Mouse (Mus musculus) hindlimb bud, embryonic 11.5 days (tissue): ENCODE results near the gene Tpi1.

Experiments used
- DNase-seq: peaks from one replicate; pipeline ENCODE4 v3.0.0-alpha.2; 2012; ENCODE audit warnings: low read depth, low spot score; ENCODE audit errors: extremely low spot score

The Tpi1 gene

DNA sequence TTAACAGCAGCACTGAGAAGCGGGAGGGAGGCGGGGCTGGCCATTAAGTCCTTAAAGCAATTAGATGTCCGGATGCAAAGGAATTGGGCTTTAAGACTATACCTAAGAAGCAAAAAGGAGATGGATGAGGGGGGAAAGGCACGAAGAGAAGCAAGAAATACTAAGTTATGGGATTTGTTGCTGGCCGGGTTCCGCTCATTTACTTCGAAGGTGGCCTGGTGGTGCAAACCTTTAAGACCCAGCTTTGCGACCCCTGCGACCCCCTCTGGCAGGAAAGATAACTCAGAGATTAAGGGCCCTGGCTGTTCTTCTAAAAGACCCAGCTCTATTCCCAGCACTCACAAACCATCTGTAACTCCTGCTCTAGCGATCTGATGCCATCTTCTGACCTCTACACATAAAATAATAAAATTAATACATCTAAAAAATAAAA, 34.1 kb downstream of the Tpi1 start:
- DNase-seq: no peak

DNA sequence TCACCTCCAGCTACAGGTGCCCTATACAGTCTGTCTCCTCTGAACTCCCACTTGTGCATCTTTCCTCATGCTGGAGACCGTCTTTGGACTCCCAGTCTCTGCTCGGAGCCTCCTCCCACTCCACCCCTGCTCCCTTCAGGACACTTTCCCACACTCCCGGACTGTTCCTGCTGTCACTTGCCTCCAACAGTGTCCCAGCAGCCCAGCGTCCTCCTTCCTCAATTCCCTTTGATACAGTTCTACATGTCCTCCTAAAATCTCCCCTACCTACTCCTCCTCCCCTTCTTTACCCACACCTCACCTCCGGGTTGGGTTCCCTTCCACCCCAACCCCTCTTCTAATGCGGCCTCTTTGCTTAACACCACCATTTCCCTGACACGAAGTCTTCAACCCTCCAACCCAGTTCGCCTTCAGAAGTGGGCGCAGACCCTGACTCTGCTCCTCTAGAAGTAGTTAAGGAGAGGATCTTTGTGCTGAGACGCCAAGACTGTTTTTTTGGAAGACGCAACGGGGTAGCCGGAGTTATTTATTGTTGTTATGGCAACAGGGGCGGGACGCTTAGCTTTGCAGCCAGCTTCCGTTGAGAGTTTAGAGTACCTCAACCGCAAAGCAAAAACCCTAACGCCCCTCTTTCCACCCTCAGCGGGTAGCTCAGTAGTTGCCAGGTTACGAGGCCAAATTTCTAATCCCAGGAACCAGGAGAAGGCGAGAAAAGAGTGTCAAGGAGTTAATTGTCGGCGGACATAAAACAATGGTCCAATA, 34.7 kb downstream of the Tpi1 start, which contains the start of gene Lrrc23:
Lrrc23 (minus strand) TSS at position 506 of the 762 bp plus-strand sequence.
- DNase-seq: peak; percentile 63

DNA sequence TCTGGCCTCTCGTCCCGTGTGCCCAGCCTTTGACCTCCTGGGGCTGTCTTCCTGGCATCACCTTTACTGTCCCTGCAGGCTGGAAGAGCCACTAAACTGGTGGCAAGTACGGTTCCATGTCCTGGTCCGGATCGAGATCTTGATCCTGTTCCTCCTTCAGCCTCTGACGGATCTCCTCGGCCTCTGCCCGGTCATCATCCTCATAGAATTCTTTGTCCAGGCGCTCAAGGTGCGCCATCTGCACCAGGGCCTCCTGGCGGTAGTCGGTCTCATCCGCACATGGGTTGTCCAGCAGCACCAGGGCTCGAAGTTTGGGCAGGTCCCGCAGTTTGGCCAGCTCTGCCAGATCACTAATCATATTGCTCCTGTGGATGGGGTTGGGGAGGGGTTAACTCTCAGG, 43.6 kb downstream of the Tpi1 start:
- DNase-seq: no peak

DNA sequence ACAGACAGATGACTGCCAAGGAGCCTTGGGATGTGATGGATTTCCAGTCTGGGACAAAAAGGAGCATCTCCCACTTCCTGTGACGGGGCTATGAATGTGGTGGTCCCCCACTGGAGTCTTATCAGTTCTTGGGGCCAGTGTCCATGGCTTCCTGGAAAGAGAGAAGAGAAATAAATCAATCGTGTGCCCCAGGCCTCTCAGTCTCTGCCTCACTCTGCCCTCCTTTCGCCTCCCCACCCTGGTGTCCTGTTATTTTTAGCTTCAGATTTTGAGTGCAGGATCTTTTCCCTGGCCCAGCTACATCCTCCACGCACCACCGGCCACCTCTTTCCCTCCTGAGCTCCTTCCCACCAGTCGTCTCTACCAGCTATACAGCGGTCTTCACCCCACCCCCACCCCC, 44.1 kb downstream of the Tpi1 start:
- no peak for DNase-seq

DNA sequence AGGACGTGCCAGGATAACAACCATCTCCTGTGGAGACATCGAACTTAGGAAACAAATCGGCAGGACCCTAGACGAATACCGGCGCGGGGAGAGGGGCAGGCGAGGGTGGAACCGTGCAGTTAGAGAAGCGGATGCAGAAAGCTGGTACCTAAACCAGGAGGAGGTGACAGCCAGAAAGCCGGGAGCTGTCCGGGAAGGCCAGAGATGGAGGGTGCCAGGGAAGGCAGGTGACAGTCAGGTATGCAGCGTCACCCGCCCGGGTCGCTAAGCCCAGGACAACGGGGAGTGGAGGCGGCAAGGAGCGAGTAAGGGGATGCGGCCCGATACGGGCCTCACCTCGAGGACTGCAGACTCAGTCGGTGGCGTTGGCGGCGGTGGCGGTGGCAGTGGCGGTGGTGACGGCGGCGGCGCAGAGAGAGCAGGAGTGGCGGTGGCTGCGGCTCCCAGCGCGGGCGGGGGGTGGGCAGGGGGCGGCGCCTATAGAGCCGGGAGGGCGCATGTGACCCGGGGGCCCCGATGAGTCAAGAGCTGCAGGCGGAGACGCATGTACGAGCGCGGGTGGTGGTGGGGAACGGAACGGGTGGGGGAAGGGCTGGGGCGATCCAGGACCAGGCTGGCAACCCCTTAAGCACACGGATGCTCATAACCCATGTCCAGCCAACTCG, 44.9 kb downstream of the Tpi1 start, which contains the start of gene Eno2:
Eno2 (minus strand) TSS at position 573 of the 665 bp plus-strand sequence.
- DNase-seq: no peak

DNA sequence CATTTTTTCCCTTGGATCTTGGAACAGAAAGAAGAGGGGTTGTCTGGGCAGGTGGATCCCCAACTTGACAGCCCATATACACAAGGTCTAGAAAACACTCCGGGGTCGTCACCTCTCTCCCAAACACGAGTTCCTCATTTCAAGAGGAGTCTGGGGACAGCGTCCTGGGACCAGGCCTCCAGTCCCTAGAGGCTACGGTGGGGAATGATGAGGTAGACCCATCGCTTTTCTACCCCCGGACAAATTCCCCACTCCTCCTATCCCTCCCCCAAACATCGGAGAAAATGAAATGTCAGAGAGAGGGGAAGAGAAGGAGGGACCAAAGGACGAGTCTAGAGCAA, 45.4 kb downstream of the Tpi1 start:
- DNase-seq: no peak

DNA sequence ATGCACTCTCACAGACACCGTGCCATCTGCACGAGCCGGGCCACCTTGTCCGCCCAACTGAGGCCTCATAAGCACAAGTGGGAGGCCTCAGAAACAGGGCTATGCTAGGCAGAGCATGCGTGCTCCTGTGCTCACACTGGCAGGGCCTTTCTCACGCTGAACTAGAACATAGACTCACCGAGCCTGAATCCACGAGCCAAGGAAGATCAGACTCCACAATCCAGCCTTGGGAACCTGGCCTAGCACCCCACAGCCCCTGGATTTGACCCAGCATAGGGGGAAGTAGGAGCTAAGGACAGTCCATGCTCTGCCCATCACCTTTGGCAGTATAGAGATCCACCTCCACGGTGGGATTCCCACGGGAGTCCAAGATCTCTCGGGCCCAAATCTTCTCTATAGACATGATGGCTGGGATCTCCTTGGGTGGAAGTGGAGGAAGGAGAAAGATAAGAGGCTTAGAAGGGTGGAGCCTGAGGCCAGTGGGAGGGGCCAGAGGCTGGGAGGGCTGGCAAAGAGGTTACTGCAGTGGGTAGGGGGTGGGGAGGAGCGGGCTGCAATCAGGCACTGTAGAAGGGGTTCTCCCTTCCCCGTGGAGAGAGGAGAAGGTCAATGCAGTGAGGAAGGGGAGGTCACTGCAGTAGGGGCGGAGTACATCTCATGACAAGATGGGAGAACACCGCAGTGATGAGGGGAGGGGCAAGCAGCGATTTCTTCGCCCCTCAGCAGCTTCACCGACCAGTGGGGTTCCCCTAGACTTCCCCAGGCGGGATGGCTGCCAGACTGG, 46.0 kb downstream of the Tpi1 start:
- DNase-seq: no peak

DNA sequence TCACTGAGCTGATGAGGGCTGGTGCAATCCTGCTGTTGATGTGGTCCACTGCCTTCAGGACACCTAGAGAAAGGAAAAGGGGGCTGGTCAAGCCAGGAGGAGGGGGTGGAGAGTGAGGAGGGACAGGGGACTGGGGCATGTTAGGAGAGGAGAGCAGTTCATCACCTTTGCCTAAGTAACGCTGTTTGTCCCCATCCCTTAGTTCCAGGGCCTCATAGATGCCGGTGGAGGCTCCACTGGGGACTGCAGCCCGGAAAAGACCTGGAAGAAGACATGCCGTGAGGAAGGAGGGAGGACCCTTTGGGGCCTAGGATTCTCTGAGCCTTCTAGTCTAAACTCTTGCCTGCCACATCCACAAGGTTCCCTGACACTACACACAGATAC, 46.6 kb downstream of the Tpi1 start:
- no peak for DNase-seq

DNA sequence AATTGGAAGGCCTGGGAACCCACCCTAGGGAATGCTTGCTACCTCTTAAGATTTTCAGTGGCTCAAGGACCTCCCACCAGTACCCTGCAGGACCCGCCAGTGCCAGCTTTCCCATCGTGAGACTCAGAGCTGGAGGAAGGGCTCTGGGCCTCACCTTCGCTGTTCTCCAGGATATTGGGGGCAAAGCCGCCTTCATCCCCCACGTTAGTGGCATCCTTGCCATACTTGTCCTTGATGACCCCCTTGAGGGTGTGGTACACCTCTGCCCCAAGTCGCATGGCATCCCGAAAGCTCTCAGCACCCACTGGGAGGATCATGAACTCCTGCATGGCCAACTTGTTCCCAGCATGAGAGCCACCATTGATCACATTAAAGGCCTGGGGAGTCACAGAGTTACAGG, 48.1 kb downstream of the Tpi1 start:
- DNase-seq: no peak
